Mouse (Mus musculus) myocyte (in vitro differentiated cells): ENCODE data around the gene Layn.

Source experiments
- E2F4 ChIP-seq: IDR thresholded peaks from one replicate; pipeline ENCODE4 v1.6.1; 2011; ENCODE audit warnings: mild to moderate bottlenecking, control low read depth, moderate library complexity; ENCODE audit not compliant: insufficient read depth
- MAX ChIP-seq: IDR thresholded peaks from one replicate; pipeline ENCODE4 v1.6.1; 2011; ENCODE audit warnings: low read depth, mild to moderate bottlenecking, control low read depth
- MYOD1 ChIP-seq, 3 experiments: IDR thresholded peaks; one replicate each; pipeline ENCODE4 v1.6.1; 2011; ENCODE audit warnings: control low read depth in 2 of 3, low read depth in 2 of 3, mild to moderate bottlenecking in 2 of 3, moderate library complexity in 1 of 3; ENCODE audit not compliant: insufficient read length in 2 of 3, control insufficient read depth in 1 of 3
- POLR2A ChIP-seq: IDR thresholded peaks from one replicate; pipeline ENCODE4 v1.6.1; 2011; ENCODE audit warnings: low read depth, mild to moderate bottlenecking, control low read depth, moderate library complexity; ENCODE audit not compliant: insufficient read length
- POLR2AphosphoS2 ChIP-seq: IDR thresholded peaks from one replicate; pipeline ENCODE4 v1.6.1; 2011; ENCODE audit warnings: low read depth, control low read depth; ENCODE audit not compliant: insufficient read length
- REST ChIP-seq: IDR thresholded peaks from one replicate; pipeline ENCODE4 v1.6.1; 2011; ENCODE audit warnings: mild to moderate bottlenecking, control low read depth, moderate library complexity; ENCODE audit not compliant: insufficient read depth, insufficient read length
- TCF12 ChIP-seq: IDR thresholded peaks from one replicate; pipeline ENCODE4 v1.6.1; 2011; ENCODE audit warnings: mild to moderate bottlenecking, control low read depth; ENCODE audit not compliant: poor library complexity, insufficient read depth, severe bottlenecking
- USF1 ChIP-seq: IDR thresholded peaks from one replicate; pipeline ENCODE4 v1.6.1; 2011; ENCODE audit warnings: low read depth, mild to moderate bottlenecking, control low read depth, moderate library complexity

- no peak for TF ChIP-seq USF1
- TF ChIP-seq POLR2A = no peak
- no peak for TF ChIP-seq REST
- no peak for TF ChIP-seq MAX
- TF ChIP-seq E2F4 = no peak
- no peak for TF ChIP-seq MYOD1 (IDR thresholded peaks at IDR 0.05; ENCODE audit: control insufficient read depth in 1 of 3, insufficient read length in 2 of 3, low read depth in 2 of 3)
- no peak for TF ChIP-seq TCF12
- no peak for TF ChIP-seq POLR2AphosphoS2
These were observed 49.9 kb downstream of the Layn start for GRCm38 (mm10) chr9:51026952-51027351.
